Mouse (Mus musculus): ENCODE results near the gene Ntn3.

DNA sequence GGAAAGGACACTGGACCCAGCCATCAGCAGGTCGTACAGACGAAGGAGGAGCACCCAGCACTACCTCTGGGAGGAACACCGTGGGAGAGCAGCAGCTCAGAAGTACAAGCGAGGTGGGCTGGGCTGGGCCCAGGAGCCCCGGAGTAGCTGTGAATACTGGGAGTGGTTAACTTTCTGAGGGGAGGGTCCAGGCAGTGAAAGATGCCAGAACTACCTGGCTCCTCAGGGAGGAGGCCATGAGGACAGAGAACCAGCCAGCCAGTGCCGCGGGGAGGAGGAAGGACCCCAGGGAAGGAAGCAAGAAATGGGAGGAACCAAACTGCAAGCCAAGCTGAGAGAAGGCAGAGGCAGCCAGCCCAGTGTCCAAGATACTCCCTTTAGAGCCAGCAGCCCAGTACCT, 18.6 kb upstream of the Ntn3 start:
- no peak for TF ChIP-seq CTCF (IDR thresholded peaks at IDR 0.05; ENCODE audit: low read depth, low read length)
- no peak for TF ChIP-seq TAL1 (conservative IDR thresholded peaks at IDR 0.05; ENCODE audit: low read depth, low read length)
- TF ChIP-seq GATA1 (IDR thresholded peaks at IDR 0.05; ENCODE audit: borderline replicate concordance, low read length) = no peak
- TF ChIP-seq POLR2AphosphoS5 (IDR thresholded peaks at IDR 0.05; ENCODE audit: insufficient replicate concordance, low read depth, low read length) = no peak
- TF ChIP-seq GATA2 (IDR thresholded peaks at IDR 0.05; ENCODE audit: borderline replicate concordance, low read depth, low read length) = no peak
